Mouse (Mus musculus) large intestine, adult 2 months (tissue): ENCODE data around the gene Tmcc1. TPM values are rescaled to one million over a fixed set of nuclear protein-coding genes. Genes with fewer than 3 reads are reported as not detected.

ENCODE experiments used
- DNase-seq: peaks from one replicate; pipeline ENCODE4 v3.0.0-alpha.2; 2012; ENCODE audit warnings: low read depth, low spot score
- WGBS: fragments of 180-500 bp; shearing (Covaris S2); methylation state at CpG from one replicate; pipeline ENCODE4 v1.1.7; 2018; 5-methylcytosine and 5-hydroxymethylcytosine counted together
- polyA plus RNA-seq: library from polyadenylated mRNA; depleted of rRNA; stranded (reverse); fragments of >200 nt; gene quantifications from 2 replicates; pipeline ENCODE4 v1.2.3, GENCODE M21; 2012

Tmcc1 gene
- polyA plus RNA-seq, 1 experiment, result 9.7 TPM

DNA sequence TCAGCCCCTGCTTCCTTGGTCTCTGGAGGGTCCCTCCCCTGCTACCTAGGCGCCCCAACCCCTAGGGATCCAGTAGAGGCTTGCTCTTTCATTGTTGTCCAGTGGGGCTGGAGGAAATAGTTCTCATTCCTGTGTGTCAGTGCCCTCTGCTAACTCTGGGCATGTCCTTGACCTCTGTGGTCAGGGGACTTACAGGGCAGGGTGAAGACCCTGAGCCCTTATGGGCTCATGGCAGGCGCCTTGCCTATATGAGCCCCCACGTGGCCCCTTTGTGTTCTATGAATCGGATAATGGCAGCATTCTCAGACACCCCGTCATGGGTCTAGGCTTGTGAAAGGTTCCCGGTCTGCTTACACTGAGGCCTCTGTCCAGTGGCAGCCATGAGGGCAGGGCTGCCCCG is 194.5 kb downstream of the Tmcc1 start:
- no peak for DNase-seq
- 83% methylated on average over 7 of the region's 7 CpGs for WGBS

DNA sequence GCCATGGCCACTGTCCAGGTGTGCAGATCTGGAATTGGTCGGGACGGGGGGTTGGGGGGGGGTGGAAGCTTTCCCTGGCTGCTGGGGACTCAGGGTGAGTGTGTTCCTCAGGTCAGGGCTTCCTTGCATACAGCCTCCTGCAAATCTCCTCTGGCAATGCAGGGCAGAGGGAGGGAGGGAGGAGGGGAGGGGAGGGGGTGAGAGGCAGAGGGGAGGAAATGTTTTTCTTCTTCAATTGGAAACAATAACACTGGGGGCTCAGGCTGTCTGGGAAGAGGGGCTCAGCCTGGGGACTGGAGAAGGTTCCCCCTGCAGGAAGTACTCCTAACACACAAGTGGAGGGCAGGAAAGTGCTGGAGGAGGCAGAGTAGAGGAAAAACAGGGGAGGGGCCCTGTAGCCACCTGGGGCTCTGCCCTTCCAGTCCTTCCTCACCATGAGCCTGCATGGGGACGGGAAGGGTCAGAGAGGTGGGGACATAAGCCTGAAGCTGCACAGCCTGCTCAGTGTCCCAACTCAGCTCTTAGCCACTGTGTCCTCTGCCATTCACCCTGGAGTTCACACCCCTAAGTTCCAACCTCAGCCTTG is 195.5 kb downstream of the Tmcc1 start:
- WGBS, result 42% methylated on average over 3 of the region's 3 CpGs
- no peak for DNase-seq

DNA sequence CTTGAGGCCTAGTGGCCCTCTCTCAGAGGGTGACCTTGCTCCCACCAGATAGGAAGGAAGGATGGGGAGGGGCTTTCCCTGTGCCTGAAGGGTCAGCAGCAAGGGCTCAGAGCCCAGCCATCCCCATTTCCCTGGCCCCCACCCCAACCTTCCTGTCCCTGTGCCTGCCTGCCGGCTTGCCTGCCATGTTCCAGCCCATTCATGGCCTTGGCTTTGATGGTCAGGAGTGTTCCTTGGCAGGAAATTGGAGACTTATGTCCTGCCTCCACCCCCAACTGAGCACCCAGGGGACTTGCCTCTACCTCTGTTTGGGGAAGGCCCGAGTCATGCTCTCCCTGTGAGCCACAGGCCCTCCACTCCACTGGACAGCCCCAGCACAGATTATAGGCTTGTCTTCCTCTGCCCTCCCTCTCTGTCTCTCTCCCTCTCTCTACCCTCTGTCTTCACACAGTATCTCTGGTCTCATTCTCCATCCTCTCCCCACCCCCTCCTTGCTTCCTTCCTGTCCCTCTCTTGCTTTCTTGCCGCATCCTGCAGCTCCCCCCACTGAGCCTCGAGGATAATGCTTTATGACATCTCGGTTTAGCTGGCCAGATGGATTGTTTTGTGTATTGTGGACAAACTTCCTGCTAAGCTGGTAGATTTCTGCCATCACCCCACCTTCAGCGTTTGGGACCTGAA is 197.0 kb downstream of the Tmcc1 start:
- DNase-seq, result no peak
- WGBS, result 43% methylated on average over 6 of the region's 6 CpGs

DNA sequence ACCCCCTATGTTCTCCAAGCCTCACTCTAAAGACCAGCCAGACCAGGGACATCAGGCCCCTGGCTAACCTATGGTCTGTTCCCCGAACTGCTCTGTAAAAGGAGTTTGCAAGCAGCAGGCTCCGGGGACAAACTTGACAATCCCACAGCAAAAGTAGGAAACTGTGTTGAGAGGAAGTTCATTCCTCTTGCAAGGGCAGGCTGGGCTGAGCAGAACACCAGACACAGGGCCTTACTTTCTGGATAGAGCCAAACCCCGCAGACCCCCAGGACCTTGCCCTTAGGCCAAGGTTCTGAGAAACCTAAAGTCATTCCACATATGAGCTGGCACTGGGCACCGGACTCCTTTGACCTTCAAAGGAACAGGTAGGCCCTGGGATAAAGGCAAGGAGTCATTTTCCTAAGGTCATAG is 197.8 kb downstream of the Tmcc1 start:
- no peak for DNase-seq
- WGBS, result 62% methylated on average over 4 of the region's 4 CpGs

DNA sequence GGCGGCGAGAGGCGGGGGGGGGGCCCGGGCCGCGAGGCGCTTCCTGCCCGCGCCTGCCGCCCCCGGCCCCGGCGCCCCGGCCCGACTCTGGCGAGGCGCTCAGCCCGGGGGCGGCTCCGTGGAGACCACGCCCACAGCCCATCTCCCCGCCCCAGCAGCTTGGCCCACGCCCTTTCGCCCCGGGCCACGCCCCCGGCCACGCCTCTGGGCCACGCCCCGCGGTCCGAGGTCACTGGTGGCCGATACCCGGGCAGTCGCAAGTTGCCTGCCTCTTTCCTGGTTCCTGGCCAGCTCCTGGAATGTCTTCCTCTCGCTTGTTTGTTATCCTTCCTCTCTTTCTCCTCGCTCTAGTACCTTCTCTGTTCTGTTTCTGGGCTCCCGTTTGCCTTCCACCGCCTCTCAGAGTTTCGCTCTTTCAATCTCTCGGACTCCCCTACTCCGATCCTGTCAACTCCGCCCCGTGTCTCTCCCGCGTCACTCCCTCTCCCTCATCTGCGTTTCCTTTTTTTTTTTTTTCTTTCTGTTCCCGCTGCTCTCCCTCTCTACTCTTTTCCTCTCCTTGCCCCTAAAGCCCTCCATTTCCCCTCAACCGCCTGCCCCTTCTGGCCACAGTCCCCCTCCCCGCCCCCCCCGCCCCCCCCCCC is 198.3 kb downstream of the Tmcc1 start, which contains the start of gene Plxnd1:
Plxnd1 (minus strand) TSS at position 129 of the 644 bp plus-strand sequence.
- peak; percentile 53 for DNase-seq
- 2% methylated on average over 49 of the region's 51 CpGs for WGBS

DNA sequence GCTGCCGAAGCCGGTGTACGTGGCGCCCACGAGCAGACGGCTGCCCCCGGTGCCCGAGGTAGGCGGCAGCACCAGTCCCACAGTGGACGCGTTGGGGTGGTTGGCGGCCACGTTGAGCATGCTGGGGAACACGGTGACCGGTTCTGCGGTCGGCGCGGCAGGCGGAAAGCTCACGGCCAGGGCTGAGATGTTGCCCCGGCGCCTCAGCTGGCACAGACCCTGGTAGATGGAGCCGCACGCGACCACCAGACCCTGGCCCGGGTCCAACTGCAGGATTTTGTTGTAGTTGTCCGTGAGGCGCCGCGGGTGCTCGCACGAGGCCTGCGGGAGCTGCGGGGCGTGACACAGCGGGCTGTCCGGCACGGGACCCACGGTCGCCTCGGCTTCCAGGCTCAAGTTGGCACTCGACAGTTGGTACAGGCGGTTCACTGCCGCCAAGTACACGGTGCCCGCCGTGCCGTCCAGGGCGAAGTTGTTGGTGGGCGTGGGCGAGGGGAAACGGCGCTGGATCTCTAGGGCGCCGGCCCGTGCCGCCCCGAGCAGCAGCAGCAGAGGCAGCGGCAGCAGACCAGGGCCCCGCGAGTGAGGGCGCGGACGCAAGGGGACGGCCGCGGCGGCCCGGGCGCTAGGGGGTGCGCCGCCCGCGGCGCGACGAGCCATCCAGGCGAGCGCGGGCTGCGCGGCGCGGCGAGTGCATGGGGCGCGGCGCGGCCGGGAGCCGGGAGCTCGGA is 199.0 kb downstream of the Tmcc1 start:
- no peak for DNase-seq
- under 1% methylated on average over 93 of the region's 93 CpGs for WGBS

DNA sequence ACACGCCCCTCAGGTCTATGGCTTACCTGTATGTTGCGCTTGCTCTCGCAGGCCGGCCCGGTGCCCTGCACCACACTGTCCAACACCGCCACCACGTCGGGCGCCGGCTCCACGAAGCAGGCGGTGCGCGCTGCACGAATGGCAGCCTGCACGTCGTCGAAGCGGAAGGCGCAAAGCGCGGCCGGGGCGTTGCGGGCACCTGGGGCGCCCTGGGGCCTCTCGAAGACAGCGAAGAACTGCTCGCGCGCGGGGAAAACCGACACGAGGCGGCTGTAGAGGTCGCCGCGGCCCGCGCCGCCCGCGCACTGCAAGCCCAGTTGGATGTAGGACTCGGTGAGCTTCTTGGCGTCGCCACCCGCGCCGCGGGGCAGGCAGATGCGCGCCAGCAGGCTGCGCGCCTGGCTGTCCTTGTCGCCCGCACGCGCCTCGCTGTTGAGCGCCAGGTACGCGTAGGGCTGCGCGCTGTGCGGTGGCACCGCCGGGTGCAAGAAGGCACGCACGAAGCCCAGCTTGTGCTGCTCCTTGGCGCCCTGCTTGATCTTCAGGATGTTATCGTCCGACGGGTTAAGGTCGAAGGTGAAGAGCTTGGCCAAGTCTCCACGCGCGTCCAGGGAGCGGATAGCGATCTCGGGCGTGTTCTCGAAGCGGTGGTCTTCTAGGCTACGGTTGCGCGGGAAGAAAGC is 199.7 kb downstream of the Tmcc1 start:
- 3% methylated on average over 86 of the region's 86 CpGs for WGBS
- DNase-seq, result no peak

DNA sequence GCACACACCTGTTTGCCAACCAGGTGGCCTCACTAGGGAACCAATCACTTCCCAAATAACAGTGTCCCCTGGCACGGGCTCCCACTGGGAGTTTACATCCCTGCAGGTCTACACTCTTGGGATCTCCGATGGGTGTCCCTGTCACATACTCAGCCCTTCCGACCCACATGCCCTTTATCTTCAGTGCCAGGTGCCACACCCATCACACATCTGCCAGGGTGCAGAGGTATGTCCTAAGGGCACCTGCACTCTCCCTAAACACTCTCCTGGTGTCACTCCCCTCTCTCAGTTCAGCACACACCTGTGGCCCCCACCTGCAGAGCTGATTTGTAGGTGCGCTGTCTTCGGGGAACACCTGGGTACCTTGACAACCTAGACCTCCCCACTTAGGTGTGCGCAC is 200.3 kb downstream of the Tmcc1 start:
- WGBS, result 19% methylated on average over 6 of the region's 6 CpGs
- DNase-seq, result no peak

DNA sequence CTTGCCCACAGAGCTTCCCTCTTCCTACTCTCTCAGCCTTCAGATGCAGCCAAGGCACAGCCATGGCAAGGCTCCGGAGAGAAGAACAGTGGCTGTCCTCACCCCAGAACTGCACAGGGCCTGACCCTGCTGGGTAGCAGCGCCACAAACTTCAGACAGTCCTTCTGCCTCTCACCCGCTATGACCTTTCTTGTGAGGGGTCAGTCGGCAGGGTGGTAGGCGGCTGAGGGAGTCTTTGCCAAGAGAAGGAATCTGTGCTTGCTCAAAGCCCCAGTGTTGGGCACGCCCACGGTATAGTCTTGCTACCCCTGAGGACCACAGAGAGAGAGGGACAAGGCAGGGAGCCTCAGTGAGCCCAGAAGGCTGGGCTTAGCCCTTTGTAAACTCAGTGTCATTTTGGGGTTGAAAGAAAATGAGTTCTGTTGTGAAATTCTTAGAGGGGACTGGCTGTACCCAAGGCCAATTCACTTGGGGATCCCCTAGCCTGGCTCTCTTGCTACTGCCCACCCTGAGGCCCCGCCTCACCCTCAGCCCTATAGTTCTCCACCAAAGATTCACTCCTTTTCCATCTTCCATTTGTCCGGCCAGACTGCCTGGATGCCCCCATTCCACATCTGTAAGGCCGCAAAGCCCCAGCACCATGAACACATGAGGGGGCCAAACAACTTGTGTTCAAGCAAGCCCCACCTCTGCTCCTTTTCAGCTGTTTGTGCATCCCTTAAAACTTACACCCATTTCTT is 201.2 kb downstream of the Tmcc1 start:
- 56% methylated on average over 10 of the region's 10 CpGs for WGBS
- no peak for DNase-seq

DNA sequence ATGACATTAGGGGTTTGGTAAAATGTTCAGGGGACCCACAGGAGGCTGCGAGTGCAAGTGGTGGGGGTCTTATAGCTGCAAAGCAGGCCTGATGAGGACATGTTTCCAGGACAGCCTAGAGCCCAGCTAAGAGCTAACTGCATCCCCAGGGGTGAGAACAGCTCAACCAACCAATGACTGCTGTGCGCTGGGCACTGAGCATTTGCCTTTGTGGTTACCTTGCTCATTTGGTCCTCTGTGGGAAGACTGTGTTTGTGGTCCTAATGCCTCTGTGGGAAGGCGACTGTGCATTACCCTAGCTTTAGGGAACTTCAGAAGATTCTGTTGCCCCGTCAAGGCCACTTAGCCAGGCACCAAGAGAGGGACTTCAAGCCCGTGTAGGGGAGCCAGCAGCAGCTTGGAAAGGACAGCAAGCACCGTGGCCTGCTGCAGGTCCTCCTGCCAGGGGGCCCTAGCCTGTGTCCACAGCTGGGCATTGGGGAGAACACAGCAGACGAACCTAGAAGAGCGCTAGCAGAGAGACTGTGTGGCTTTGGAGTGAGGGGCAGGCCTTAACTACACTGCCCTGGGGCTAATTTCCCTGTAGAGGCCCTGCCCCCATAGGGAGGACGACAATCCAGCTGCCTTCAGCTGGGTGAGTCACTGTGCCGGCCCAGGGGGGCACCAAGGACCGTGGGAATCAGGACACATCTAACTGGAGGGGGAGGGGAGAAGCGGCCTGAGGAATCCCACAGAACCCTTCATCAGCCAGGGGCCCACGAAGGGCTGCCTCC is 202.0 kb downstream of the Tmcc1 start:
- WGBS, result 40% methylated on average over 13 of the region's 13 CpGs
- no peak for DNase-seq

DNA sequence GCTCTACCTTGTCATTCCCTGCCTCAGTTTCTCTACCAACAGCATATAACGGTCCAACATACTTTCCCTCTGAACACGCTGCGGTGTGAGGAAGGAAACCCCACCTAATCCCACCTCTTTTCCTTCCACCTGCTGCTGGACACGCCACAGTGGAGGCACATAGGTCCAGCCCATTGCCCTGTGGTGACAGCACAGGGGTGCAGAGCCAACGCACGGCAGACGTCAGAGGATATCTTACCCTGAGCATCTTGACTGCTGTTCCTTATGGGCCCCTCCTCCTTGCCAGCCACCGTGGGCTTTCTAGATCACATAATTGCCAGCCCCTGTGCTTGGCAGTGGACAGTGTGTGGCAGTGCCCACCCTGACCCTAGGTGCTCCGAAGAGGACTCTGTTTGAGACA is 202.8 kb downstream of the Tmcc1 start:
- WGBS, result 78% methylated on average over 9 of the region's 9 CpGs

DNA sequence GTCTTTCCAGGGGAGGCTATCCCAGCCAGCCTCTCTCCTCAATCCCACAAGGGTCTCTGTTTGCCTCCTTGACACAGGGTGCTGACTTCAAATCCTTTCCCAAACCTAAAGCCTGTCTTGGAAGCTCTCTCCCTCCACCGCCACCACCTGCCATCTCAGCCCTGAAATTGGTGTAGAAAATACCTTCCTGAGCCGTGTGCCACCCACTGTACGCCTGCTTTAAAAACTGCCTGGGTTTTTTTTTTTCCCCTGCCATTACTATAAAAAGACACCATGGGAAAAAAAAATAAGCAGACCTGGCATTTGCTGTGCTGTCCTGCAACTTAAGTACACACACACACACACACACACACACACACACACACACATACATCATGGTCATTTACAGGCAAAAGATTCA is 203.2 kb downstream of the Tmcc1 start:
- no peak for DNase-seq
- WGBS, result 64% methylated on average over 3 of the region's 3 CpGs

More for the DNA sequence above, 202.8 kb downstream of the Tmcc1 start:
- no peak for DNase-seq

DNA sequence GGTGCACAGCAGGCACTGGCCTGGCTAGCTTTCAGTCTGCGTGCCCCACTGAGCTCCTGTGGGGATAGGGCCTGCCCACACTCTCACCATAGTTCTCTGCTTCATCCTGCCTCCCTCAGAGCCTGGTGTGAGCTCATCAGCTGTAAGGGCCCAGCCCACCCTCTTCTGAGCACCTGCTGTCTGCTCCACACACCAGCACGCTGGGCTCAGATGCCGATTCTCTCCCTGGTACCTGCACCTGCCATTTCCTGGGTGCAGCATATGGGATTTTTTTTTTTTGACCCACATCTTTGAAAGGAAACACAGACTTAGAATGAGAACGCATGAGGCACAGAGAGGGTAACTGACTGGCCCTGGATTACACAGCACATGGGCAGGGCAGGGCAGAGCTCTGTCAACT is 203.7 kb downstream of the Tmcc1 start:
- WGBS, result 42% methylated on average over 4 of the region's 4 CpGs
- no peak for DNase-seq

DNA sequence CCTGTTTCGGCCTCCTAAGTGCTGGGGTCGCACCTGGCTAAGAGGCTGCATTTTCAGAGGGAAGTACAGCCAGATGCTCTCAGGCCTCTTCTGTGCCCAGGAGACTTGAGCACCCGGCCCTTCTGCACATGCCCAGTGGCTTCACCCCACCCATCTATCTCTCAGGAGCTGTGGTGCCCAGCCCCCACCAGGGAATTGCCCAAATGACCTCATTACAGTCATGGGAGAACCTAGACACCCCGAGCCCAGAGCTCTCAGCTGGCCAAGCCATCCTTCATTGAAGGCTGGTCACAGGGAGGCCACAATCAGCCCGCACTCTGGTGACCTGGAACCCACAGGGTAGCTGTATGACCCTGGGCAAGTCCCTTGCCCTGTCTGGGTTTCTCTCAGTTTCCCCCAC is 204.3 kb downstream of the Tmcc1 start:
- WGBS, result 62% methylated on average over 5 of the region's 5 CpGs
- DNase-seq, result no peak

DNA sequence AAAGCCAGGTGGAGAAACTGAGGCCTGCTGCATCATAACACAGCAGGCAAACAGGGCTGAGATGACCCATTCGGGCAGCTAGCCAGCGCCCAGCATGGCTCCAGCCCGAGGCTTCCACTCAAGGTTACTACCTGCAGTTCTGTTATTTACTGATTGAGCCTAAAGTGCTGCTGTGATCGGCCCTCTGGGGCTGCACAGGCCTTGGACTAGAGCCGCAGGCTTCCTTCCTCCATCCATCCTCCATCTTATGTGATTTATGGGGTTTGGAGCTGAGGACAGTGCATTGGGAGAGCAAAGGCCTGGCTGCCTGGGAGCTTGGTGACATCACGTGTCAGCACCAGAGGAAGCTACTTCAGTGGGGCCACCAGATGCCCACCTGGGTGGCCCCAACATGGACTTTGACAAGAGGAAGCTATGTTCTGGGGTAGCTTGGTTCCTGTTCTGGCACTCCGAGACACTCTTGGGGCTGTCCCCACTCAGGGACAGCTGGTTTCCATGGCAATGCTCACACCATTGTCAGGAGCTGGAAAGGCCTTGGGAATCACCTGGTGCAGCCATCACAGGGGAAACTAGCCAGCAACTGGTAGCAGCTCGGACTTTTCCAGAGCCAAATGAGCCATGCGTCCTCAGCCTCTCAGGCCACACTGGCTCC is 206.1 kb downstream of the Tmcc1 start:
- DNase-seq, result no peak
- 49% methylated on average over 9 of the region's 9 CpGs for WGBS

DNA sequence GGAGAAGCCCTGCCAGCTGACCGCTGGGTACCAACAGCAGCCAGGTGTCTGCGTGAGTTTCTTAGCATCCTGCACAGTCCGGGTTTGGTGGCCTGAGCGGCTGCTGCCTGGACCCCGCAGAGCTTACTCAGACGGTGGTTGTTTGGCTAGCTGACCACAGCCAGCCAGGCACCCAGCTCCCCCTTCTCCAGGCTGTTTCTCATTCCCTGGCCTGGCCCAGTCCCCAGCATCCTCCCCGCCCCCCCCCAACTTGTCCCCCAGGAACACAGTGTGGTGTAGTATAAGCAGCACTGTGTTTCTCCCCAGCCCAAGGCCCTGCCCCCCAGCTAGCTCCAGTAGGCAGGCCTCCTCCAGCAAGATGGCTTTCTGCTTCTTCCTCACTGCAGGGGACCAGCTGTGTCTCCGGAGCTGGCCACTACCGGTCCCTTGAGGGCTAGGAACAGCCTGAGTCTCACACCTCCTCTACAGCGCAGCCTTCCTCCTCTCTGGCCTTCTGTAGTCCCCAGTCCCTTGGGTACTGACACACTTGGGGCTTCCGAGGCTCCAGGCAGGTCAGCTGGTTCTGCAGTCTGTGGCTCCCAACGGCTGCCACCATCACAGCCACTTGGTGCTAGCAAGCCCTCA is 206.7 kb downstream of the Tmcc1 start:
- DNase-seq, result no peak
- WGBS, result 67% methylated on average over 12 of the region's 12 CpGs

DNA sequence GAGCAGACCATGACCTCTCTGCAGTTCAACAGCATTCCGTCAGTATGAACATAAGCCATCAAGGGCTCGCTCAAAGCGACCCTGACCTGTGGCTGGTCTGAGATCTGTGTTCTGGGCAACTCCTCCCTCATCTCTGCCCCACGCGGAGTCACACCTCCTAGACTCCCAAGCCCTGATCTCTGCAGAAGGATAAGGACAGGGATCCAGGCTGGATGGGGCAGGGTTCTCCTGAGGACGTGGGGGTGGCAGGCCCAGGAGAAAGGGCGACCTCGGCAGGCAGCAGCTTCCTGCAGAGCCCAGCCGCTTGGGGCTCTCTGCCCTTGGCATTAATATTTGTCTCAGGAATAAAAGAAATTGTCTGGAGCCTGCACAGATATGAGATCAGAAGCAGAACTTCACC is 207.7 kb downstream of the Tmcc1 start:
- WGBS, result 52% methylated on average over 9 of the region's 9 CpGs
- no peak for DNase-seq

DNA sequence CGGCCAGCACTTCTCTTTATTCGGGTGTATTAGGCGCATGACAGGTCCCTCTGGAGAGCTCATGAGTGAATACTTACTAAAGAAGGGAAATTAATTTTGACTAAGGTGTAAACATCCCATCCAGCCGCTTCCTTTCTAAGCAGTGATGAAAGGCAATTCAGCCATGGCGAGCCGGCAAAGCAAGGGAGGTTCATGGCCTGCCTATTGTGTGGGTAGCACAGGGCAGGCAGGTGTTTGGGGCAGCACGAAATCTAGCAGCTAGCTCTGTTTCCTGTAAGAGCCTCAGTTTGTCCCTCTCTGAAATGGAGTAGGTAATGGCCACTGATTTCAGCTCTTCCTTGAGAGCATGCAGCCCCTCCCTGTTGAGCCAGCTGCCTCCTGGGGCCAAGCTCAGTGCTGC is 208.7 kb downstream of the Tmcc1 start:
- WGBS, result 66% methylated on average over 7 of the region's 7 CpGs
- DNase-seq, result no peak
